Mouse (Mus musculus) forebrain, embryonic 14.5 days (tissue): Measurements from ENCODE around the gene Bcl7c. TPM values are rescaled to one million over a fixed set of nuclear protein-coding genes. Genes with fewer than 3 reads are reported as not detected.

Source experiments
- ATAC-seq: fragments of 200-750 bp; cut with Nextera tagmentation; 2 replicates; pipeline ENCODE4 v1.8.0; 2017; ENCODE audit warnings: mild to moderate bottlenecking, moderate library complexity
- DNase-seq: peaks from one replicate; pipeline ENCODE4 v3.0.0-alpha.2; 2015; ENCODE audit warnings: low spot score
- H3K27ac ChIP-seq: fragments of 300-500 bp; sonication (generic); 2 replicates; pipeline ENCODE4 v1.5.1; 2014; ENCODE audit warnings: low read depth, mild to moderate bottlenecking, control low read depth, low read length, moderate library complexity
- H3K27me3 ChIP-seq: fragments of 300-500 bp; sonication (generic); replicated peaks from 2 replicates; pipeline ENCODE4 v1.6.1; 2014; ENCODE audit warnings: low read length, control low read depth, mixed read lengths; ENCODE audit not compliant: control insufficient read depth, insufficient read depth
- H3K36me3 ChIP-seq: fragments of 300-500 bp; sonication (generic); 2 replicates; pipeline ENCODE4 v1.6.1; 2014; ENCODE audit warnings: low read length, control low read depth; ENCODE audit not compliant: control insufficient read depth, insufficient read depth
- H3K4me1 ChIP-seq: fragments of 300-500 bp; sonication (generic); 2 replicates; pipeline ENCODE4 v1.6.1; 2014; ENCODE audit warnings: antibody characterized with exemption, low read length, control low read depth; ENCODE audit not compliant: control insufficient read depth, insufficient read depth
- H3K4me2 ChIP-seq: fragments of 300-500 bp; sonication (generic); 2 replicates; pipeline ENCODE4 v1.6.1; 2014; ENCODE audit warnings: mild to moderate bottlenecking, control low read depth, low read length
- H3K4me3 ChIP-seq: fragments of 300-500 bp; sonication (generic); 2 replicates; pipeline ENCODE4 v1.5.1; 2014; ENCODE audit warnings: low read depth, low read length, control low read depth
- H3K9ac ChIP-seq: fragments of 300-500 bp; sonication (generic); 2 replicates; pipeline ENCODE4 v1.6.1; 2014; ENCODE audit warnings: mild to moderate bottlenecking, low read length, control low read depth, moderate library complexity
- H3K9me3 ChIP-seq: fragments of 300-500 bp; sonication (generic); replicated peaks from 2 replicates; pipeline ENCODE4 v1.6.1; 2016; ENCODE audit warnings: low read length, control low read depth, mixed read lengths; ENCODE audit not compliant: control insufficient read depth
- WGBS: fragments of 180-500 bp; shearing (Covaris S2); extraction: QIAGEN DNeasy Blood & Tissue Kit; methylation state at CpG from one replicate; pipeline ENCODE4 v1.1.7; 2014; 5-methylcytosine and 5-hydroxymethylcytosine counted together
- polyA plus RNA-seq: library from polyadenylated mRNA; unstranded; fragments of >200 nt; fragmentation: Nextera tagmentation; extraction: Ambion mirVana; gene quantifications from 2 replicates; pipeline ENCODE4 v1.2.1, GENCODE M21; 2014

Bcl7c gene
- polyA plus RNA-seq, 1 experiment from 2014 or later = 45.7 TPM

DNA sequence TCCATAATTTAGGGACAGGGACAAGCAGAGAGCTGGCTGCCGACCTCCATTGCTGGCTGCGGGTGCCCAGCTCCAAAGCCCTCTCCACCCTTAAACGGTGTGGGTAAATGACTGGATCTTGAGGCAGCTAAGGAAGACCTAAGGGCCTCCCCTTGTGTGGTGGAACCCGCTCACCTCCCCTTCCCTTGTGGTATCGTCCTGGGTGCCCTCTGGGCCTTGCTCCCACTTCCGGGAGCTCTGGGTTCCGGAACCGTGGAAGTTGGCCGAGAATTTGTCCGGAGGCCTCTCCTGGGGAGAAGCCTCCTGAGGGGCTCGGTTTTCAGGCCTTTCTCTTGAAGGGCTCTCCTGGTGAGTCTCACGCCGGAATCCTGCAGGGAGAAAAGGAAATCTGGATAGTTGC lies 42.1 kb downstream of the Bcl7c start:
- no peaks in the 10 kb centered on the region for H3K9me3 ChIP-seq
- H3K4me2 ChIP-seq = no peak overlapping the region
- 93% methylated on average over 13 of the region's 13 CpGs for WGBS

DNA sequence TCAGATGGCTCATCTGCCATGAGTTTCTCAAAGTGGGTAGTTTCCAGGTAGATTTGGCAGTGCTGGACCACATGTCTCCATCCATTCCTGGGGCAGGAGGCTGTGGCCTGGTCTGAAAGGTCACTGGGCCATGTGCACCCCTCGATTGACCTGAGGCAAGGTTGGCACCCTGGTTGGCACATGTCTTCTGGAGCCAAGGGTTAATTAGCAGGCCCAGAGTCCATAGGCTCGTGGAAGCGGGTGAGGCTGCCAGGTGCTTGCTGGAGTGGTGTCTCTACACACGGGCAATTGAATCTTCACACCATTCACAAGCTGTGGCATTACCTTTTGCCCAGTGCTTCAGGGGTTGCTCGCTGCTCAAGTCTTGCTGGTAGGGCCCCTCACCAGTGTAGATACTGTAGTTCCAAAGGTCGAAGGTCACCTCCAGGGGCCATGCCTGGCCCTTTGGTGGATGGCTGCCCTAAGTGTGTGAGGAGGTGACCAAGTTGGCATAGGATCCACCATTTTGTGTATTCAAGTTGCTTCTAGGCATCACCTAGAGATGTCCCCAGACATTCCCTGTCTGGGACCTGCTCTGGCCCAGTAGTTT lies 42.6 kb downstream of the Bcl7c start:
- Histone ChIP-seq H3K27me3 (no peaks in the 10 kb centered on the region), H3K4me2 (no peak overlapping the region), H3K4me3 (no peak overlapping the region), H3K4me1 (no peaks in the 10 kb centered on the region), H3K27ac (no peak overlapping the region), H3K9ac (no peak overlapping the region), H3K36me3 (peaks cover 24% of the 10 kb centered on the region), H3K9me3 (no peaks in the 10 kb centered on the region)
- DNase-seq (no peak), ATAC-seq (no peak)
- 93% methylated on average over 6 of the region's 6 CpGs for WGBS

More for the DNA sequence above, 42.1 kb downstream of the Bcl7c start:
- H3K27ac ChIP-seq = no peak overlapping the region
- DNase-seq (no peak), ATAC-seq (no peak)
- no peak overlapping the region for H3K9ac ChIP-seq
- H3K4me3 ChIP-seq = no peak overlapping the region
- H3K27me3 ChIP-seq = no peaks in the 10 kb centered on the region
- no peaks in the 10 kb centered on the region for H3K4me1 ChIP-seq
- peaks cover 24% of the 10 kb centered on the region for H3K36me3 ChIP-seq

DNA sequence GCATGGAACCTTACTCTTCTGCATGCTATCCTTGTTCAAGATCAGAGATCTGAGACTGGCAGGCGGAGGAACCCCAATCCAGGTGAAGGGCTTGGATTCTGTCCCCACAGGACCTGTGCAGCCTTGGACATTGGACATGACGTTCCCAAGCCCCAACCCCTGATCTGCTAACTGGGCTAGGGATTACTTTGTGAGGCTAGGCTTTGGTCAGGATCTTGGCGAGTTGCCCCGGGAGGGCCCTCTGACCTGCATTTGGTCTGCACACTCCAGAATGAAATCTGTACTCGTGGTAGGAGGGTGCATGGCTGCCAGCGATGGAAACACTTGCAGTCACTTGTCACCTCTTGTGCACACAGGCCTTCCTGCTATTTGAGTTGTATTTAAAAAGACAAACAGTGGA lies 45.8 kb downstream of the Bcl7c start:
- peaks cover 24% of the 10 kb centered on the region for H3K36me3 ChIP-seq
- WGBS = 92% methylated on average over 6 of the region's 6 CpGs
- no peak for DNase-seq
- ATAC-seq = no peak
- no peaks in the 10 kb centered on the region for H3K27me3 ChIP-seq
- no peak overlapping the region for H3K9ac ChIP-seq
- H3K27ac ChIP-seq = no peak overlapping the region
- H3K4me2 ChIP-seq = no peak overlapping the region
- no peaks in the 10 kb centered on the region for H3K9me3 ChIP-seq
- no peak overlapping the region for H3K4me3 ChIP-seq
- H3K4me1 ChIP-seq = no peaks in the 10 kb centered on the region

DNA sequence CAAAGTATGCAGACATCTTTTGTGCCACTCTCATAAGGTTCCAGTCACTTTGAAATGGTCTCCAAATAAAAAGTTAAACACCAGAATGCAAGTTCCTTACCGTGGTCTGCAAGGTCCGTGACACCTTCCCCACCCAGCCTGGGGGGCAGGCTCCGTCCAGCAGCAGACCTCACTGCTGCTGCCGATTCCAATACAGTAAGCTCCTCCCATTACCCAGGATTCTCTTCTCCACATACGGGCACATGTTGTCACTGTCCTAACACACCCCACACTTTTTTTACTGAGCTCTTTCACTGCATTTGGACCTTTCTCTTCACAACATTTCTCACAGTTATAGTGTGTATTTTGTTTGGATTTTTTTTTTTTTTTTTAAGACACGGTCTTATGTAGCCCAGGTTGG lies 46.9 kb downstream of the Bcl7c start:
- whole genome bisulfite sequencing = 85% methylated on average over 6 of the region's 6 CpGs
- Histone ChIP-seq H3K36me3 (peaks cover 24% of the 10 kb centered on the region), H3K9me3 (no peaks in the 10 kb centered on the region), H3K27me3 (no peaks in the 10 kb centered on the region), H3K9ac (no peak overlapping the region), H3K4me2 (no peak overlapping the region), H3K4me1 (no peaks in the 10 kb centered on the region), H3K4me3 (no peak overlapping the region), H3K27ac (no peak overlapping the region)
- no peak for DNase-seq
- ATAC-seq = no peak

DNA sequence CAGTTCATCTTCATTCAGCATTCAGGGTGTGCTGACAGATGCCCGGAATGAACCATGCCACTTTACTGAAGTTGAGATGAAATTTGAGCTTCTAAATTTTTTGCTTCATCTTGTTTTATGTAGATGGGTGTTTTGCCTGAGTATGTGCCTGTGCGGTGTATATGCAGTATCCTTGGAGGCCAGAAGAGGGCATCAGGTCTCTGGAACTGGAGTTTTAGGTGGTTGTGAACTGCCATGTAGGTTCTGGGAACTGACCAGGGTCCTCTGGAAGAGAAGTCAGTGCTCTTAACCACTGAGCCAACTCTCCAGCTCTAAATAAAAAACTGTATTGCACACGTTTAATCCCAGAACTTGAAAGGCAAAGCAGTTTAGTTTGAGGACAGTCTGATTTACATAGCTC lies 47.9 kb downstream of the Bcl7c start:
- Histone ChIP-seq H3K9ac (no peak overlapping the region), H3K4me2 (no peak overlapping the region), H3K36me3 (peaks cover 15% of the 10 kb centered on the region; the same call in 1 of the 2 replicates), H3K9me3 (no peaks in the 10 kb centered on the region), H3K4me1 (no peaks in the 10 kb centered on the region), H3K4me3 (no peak overlapping the region), H3K27me3 (no peaks in the 10 kb centered on the region), H3K27ac (no peak overlapping the region)
- WGBS = 88% methylated on average over 3 of the region's 3 CpGs
- DNase-seq (no peak), ATAC-seq (no peak)

DNA sequence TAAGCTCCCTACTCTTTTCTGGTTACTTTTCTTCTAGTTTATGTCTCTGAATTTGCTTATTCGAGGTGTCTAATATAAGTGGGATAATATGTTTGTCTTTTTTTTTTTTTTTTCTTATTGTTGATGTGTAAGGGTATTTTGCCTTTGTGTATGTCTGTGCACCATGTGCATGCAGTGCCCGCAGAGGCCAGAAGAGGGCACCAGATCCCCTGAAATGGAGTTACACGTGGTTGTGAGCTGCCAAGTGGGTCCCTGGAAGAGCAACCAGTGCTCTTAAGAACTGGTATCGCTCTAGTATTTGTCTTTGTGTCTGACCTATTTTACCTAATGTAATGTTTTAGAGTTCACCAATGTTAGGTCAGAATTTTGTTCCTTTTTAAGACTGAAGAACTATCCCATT lies 51.8 kb downstream of the Bcl7c start:
- peak; percentile 49 for DNase-seq
- WGBS = 34% methylated on average over 4 of the region's 4 CpGs
- H3K27ac ChIP-seq = no peak overlapping the region
- no peaks in the 10 kb centered on the region for H3K27me3 ChIP-seq
- ATAC-seq = no peak
- H3K9ac ChIP-seq = no peak overlapping the region
- H3K36me3 ChIP-seq = no peaks in the 10 kb centered on the region
- H3K4me3 ChIP-seq = no peak overlapping the region
- H3K9me3 ChIP-seq = no peaks in the 10 kb centered on the region
- no peaks in the 10 kb centered on the region for H3K4me1 ChIP-seq
- no peak overlapping the region for H3K4me2 ChIP-seq

DNA sequence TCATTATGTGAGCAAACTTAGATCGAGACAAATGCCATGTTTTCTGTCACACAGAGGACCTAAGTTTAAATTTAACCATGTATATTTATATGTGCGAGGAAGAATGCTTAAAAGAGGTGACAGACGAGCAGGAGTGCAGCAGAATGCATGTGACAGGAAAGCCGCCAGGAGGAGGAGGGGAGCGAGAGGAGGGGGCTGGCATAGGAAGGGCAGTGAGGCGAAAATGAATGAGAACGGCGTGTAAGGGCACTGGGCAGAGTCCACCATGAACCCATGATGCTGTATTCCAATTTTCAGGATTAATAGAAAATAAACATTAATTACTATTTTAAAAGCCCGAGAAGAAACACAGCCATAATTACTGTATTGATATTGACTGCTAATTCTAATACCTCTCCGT lies 54.4 kb downstream of the Bcl7c start:
- Histone ChIP-seq H3K27me3 (no peaks in the 10 kb centered on the region), H3K9me3 (no peaks in the 10 kb centered on the region), H3K4me3 (no peak overlapping the region), H3K4me2 (no peak overlapping the region), H3K36me3 (no peaks in the 10 kb centered on the region), H3K27ac (no peak overlapping the region), H3K4me1 (no peaks in the 10 kb centered on the region), H3K9ac (no peak overlapping the region)
- ATAC-seq (no peak), DNase-seq (peak; percentile 19)
- 60% methylated on average over 10 of the region's 10 CpGs for WGBS

DNA sequence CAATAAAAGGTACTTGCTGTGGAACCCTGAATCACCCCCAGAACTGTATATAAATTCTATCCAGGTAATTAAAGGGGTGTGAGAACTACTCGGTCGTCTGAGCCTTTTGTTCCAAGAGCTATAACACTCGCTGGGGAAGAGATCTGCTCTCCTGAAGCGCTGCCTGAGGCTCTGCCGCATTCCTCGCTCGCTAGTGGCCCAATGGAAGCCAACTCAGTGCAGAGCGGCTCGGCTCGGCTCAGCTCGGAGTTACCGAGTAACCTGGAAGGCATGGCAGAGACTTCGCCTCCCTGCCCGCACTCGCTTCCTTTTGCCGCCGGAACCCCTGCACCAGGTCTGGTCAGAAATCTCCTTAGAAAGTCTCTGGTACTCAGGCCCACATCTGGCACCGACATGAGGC lies 56.7 kb downstream of the Bcl7c start:
- 17% methylated on average over 18 of the region's 18 CpGs for WGBS

DNA sequence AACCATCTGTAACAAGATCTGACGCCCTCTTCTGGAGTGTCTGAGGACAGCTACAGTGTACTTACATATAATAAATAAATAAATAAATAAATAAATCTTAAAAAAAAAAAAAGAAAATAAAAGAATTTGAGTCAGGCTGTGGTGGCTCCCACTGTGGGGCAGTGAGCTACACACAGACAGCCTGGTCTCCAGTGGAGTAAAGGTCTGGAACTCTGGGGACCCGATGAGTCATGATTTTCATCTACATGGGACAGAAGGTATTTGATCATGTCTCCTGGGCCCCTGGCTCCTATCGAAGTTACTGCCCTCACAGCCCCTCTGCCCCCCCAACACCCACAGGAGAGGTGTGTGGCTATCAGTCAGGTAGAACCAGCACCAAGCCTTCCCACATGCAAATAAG lies 57.1 kb downstream of the Bcl7c start:
- WGBS = 86% methylated on average over 2 of the region's 3 CpGs
- H3K27ac ChIP-seq = no peak overlapping the region
- no peaks in the 10 kb centered on the region for H3K4me1 ChIP-seq
- no peak for DNase-seq
- H3K9ac ChIP-seq = no peak overlapping the region
- no peak overlapping the region for H3K4me2 ChIP-seq
- no peaks in the 10 kb centered on the region for H3K27me3 ChIP-seq
- no peak for ATAC-seq
- no peaks in the 10 kb centered on the region for H3K36me3 ChIP-seq
- no peak overlapping the region for H3K4me3 ChIP-seq
- H3K9me3 ChIP-seq = no peaks in the 10 kb centered on the region

More for the DNA sequence above, 56.7 kb downstream of the Bcl7c start:
- H3K36me3 ChIP-seq = no peaks in the 10 kb centered on the region
- no peaks in the 10 kb centered on the region for H3K4me1 ChIP-seq
- 0 out of 2 replicates have a peak overlapping the region, but pooled peaks have one; percentile 3 for H3K9ac ChIP-seq
- no peak overlapping the region for H3K4me2 ChIP-seq
- no peak overlapping the region for H3K27ac ChIP-seq
- H3K9me3 ChIP-seq = no peaks in the 10 kb centered on the region
- no peak for ATAC-seq
- no peak for DNase-seq
- H3K27me3 ChIP-seq = no peaks in the 10 kb centered on the region
- H3K4me3 ChIP-seq = no peak overlapping the region
